Mouse (Mus musculus): ENCODE data around the gene Nbeal2.

The Nbeal2 gene

GRCm38 (mm10) chr9:110583521-110583920 is 70.4 kb downstream of the Nbeal2 start:
- DNase-seq (ENCODE audit: low spot score in 2 of 2) = no peak

- DNase-seq (ENCODE audit: low spot score in 2 of 2) = no peak
Observed at GRCm38 (mm10) chr9:110582161-110582560, 71.8 kb downstream of the Nbeal2 start.
